Mouse (Mus musculus) gastrocnemius, adult 2 months (tissue): ENCODE results near the gene Il20ra. TPM values are rescaled to one million over a fixed set of nuclear protein-coding genes. Genes with fewer than 3 reads are reported as not detected.

Source experiments
- DNase-seq: peaks from one replicate; pipeline ENCODE4 v3.0.0; 2022
- H3K27ac ChIP-seq: fragments of 200-600 bp; 2 replicates; pipeline ENCODE4 v1.8.1; 2022; ENCODE audit warnings: mild to moderate bottlenecking
- H3K4me3 ChIP-seq: fragments of 200-600 bp; 2 replicates; pipeline ENCODE4 v1.8.1; 2022; ENCODE audit warnings: mild to moderate bottlenecking, moderate library complexity
- CTCF ChIP-seq: fragments of 200-600 bp; IDR thresholded peaks from 2 replicates; pipeline ENCODE4 v1.8.1; 2022; ENCODE audit warnings: antibody characterized with exemption, mild to moderate bottlenecking, moderate library complexity
- intact Hi-C: fragments of 180-260 bp; cut with DNase I; formaldehyde crosslinking; loops from one replicate; pipeline ENCODE4 v1.15.1; 2025
- long read RNA-seq, 2 experiments: library from polyadenylated mRNA; stranded (forward); transcript quantifications; one replicate each; pipeline ENCODE4 v2.0.0; 2021
- total RNA-seq, 2 experiments: library from RNA; stranded (reverse); gene quantifications; 2 replicates each; pipeline ENCODE4 v1.2.3; 2021

Gene Il20ra
- total RNA-seq, result not detected
- long read RNA-seq, experiment 1, result 0 reads
- long read RNA-seq, experiment 2, result 0 reads

GRCm38 (mm10) chr10:19712421-19712836 is at the start of gene Il20ra:
Gene Il20ra, plus strand, starts transcription at chr10:19712570.
- peak; percentile 53 for DNase-seq
- H3K27ac ChIP-seq, result no peak within 1 kb of the TSS
- TF ChIP-seq CTCF, result peak; percentile 47
- H3K4me3 ChIP-seq, result peak within 1 kb of the TSS; percentile 62
- intact Hi-C loops, result loop anchor here (5.0 kb wide), 1 partner anchor 180 kb away; no protein-coding TSS in a partner anchor

DNA sequence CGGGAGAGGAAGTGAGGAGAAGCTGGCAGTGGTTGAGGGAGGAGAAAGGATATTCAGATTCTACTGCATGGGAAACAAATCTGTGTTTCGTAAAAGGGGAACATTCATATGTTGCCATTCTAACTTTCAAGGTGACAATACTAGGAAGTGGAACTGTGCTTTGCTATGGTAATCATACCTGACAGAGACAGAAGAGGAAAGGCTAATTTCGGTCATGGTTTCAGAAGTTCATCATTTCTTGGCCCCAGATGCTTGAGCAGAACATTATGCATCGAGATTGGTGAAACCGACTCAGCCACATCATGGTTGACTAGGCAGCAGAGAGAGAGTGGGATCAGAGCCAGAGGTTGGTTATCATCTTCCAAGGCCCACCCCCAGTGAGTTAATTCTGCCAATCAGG is 43.4 kb upstream of the Il20ra start:
- no peak overlapping the region for H3K4me3 ChIP-seq
- intact Hi-C loops, result no loop called here
- DNase-seq, result no peak
- H3K27ac ChIP-seq, result no peak overlapping the region
- no peak for TF ChIP-seq CTCF

GRCm38 (mm10) chr10:19672015-19672414 is 40.4 kb upstream of the Il20ra start:
- no peak overlapping the region for H3K27ac ChIP-seq
- TF ChIP-seq CTCF, result no peak
- intact Hi-C loops, result no loop called here
- no peak overlapping the region for H3K4me3 ChIP-seq
- no peak for DNase-seq

DNA sequence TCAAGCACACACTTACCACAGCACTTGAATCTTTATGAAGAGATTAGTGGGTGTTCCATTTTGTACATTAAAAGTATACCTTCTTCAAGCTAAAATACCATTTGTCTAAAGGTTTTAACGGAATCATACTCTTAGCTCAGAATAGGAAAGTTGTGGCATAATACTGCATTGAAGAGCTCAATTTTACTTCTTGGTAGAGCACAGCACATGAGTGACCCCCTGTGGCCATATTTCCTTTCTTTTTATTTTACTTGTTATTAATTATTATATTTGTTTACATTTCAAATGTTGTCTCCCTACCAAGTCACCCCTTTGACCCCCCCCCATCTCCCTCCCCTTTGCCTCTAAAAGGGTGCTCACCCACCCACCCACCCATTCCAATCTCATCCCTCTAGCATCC is 39.2 kb upstream of the Il20ra start:
- Histone ChIP-seq H3K27ac (no peak overlapping the region), H3K4me3 (no peak overlapping the region)
- peak; percentile 55 for TF ChIP-seq CTCF
- no peak for DNase-seq
- intact Hi-C loops, result no loop called here

DNA sequence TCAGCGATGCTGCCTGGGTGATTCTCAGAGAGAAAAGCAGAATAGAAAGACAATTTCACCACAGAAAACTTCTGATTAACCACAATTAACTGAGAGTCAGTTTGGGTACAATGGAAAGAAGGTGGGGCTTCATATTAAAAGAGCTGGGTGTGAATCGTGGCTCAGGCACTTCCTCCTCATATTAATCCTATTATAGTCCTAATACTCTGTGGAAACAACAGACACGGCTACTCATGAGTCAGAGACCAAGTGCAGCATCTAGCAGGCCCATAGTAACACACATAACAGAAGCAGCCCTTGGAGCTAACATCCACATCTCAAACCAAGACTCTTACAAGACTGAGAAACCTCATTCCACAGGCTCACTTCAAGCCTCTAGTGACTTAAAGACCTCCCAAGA is 24.7 kb upstream of the Il20ra start:
- H3K27ac ChIP-seq, result no peak overlapping the region
- intact Hi-C loops, result no loop called here
- no peak for TF ChIP-seq CTCF

DNA sequence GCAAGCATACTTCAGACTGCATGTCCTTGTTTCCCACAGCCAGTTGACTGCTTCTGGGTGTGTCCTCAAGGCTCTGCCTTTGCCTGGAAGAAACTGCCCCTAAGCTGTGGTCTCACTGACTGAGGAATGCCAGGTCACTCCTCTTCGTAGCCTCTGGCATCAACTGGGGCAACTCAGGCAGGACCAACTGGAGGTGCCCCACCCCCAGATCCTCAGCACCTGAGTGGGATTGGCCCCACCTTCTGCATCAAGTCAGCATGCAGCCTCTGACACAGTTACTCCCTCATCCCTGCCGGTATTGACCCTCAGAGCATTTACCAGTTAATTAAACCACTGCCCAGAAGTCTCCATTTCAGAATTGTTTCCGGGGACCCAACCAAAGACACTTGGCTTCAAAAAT is 21.1 kb upstream of the Il20ra start:
- DNase-seq, result no peak
- no peak for TF ChIP-seq CTCF
- intact Hi-C loops, result loop anchor here (5.0 to 10.0 kb wide), 2 partner anchors 199 to 446 kb away; no protein-coding TSS in a partner anchor
- H3K4me3 ChIP-seq, result no peak overlapping the region
- H3K27ac ChIP-seq, result no peak overlapping the region

More for the DNA sequence above, 24.7 kb upstream of the Il20ra start:
- DNase-seq, result no peak
- no peak overlapping the region for H3K4me3 ChIP-seq

DNA sequence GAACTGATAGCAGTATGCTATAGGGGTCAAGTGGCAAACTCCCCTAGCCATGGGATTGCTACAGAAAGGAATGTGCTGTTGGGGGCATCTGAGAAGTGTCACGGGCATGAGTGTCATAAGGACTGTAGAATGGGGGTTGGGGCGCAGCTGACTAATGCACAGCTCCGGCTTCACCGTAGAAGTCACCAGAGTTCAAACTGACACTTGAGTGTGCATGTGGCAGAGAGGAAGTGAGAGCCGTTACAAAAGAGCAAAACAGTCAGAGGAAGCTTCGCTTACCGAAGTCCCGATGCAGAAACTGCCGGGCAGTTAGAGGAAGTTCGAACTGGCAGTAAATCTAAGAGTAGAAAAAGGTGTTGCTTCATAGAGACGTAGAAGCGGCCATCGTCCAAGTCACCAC is 20.6 kb upstream of the Il20ra start:
- DNase-seq, result peak; percentile 19
- Histone ChIP-seq H3K4me3 (no peak overlapping the region), H3K27ac (no peak overlapping the region)
- TF ChIP-seq CTCF, result no peak
- intact Hi-C loops, result loop anchor here (5.0 to 10.0 kb wide), 2 partner anchors 199 to 447 kb away; no protein-coding TSS in a partner anchor

DNA sequence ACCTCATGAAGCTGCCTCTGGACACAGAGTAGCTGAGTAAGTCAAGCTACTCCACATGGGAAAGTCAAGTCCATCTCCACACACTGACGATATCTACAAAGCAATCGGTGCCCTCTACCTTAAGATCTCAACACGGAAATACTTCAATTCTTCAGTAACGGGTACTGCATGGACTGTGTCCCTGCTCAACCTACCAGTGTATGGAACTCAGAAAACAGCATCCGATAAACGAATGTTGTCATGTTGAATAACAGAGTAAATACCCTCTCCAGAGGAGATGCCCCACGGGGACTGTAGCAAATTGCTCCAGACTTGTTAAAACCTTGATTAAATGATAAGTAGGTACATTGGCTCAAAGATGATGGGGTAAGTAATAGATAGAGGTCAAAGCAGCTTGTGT is 20.0 kb upstream of the Il20ra start:
- no peak for DNase-seq
- intact Hi-C loops, result loop anchor here (5.0 to 10.0 kb wide), 2 partner anchors 200 to 448 kb away; no protein-coding TSS in a partner anchor
- TF ChIP-seq CTCF, result no peak
- Histone ChIP-seq H3K27ac (0 out of 2 replicates have a peak overlapping the region, but pooled peaks have one; percentile 13), H3K4me3 (no peak overlapping the region)

DNA sequence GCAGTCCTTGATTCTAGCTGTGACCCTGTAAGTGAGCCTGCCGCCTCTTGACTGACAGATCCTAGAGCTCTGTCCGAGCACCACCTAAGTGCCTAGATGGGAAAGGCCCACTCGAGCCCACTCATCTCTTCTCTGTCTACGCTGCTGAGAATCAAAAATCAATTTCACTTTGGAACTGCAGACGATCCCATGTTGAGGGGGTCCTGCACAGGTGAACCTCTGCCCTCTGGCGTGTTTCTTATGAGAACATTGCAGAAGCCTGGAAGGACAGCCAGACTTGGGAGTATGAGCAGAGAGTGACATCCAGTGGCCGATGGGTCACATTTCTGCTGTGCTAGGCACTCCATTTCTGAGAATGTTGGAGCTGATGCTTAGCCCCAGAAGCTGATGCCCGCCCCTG is 19.4 kb upstream of the Il20ra start:
- Histone ChIP-seq H3K4me3 (no peak overlapping the region), H3K27ac (no peak overlapping the region)
- DNase-seq, result peak; percentile 36
- TF ChIP-seq CTCF, result peak; percentile 63
- intact Hi-C loops, result loop anchor here (5.0 to 10.0 kb wide), 2 partner anchors 201 to 448 kb away; no protein-coding TSS in a partner anchor

- intact Hi-C loops, result loop anchor here (5.0 to 10.0 kb wide), 2 partner anchors 201 to 449 kb away; no protein-coding TSS in a partner anchor
- no peak overlapping the region for H3K27ac ChIP-seq
- peak; percentile 53 for TF ChIP-seq CTCF
- H3K4me3 ChIP-seq, result no peak overlapping the region
- DNase-seq, result peak; percentile 20
Measured at GRCm38 (mm10) chr10:19693629-19694028, 18.7 kb upstream of the Il20ra start.

DNA sequence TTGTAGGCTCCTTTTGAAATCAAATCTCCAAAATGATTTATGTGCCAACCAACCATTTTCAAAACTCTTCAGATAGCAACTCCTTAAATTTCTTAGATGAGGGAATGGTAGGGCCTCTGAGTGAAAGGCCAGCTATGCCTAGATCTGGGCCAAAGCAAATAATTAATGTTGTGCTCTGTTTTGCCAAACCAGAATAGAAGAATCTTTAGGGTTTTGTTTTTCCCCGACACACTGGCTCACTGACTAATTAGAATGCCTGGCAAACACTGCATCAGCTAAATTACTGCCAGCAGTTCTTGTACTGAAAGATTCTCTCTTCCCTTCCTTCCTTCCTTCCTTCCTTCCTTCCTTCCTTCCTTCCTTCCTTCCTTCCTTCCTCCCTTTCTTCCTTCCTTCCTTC is 13.0 kb upstream of the Il20ra start:
- intact Hi-C loops, result loop anchor here (10.0 kb wide), 1 partner anchor 455 kb away; no protein-coding TSS in a partner anchor
- DNase-seq, result no peak
- Histone ChIP-seq H3K4me3 (no peak overlapping the region), H3K27ac (no peak overlapping the region)
- TF ChIP-seq CTCF, result no peak

GRCm38 (mm10) chr10:19704445-19704844 is 7.9 kb upstream of the Il20ra start:
- no peak for DNase-seq
- no peak overlapping the region for H3K27ac ChIP-seq
- no peak overlapping the region for H3K4me3 ChIP-seq
- intact Hi-C loops, result no loop called here
- TF ChIP-seq CTCF, result no peak

DNA sequence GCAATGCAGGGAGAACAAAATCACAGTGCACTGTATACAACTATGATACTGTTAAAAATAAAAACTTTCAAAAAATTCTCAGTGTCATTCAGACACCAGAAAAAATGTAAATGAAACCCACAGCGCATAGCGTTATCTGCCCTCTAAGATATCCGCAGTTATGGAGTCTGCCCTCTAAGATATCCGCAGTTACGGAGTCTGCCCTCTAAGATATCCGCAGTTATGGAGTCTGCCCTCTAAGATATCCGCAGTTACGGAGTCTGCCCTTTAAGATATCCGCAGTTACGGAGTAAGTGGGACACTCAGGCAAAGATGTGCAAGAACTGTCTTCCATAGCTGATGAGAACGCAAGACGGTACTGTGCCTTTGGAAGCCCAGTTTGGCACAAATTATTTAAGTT is 4.6 kb upstream of the Il20ra start:
- intact Hi-C loops, result loop anchor here (2.0 kb wide), 1 partner anchor 417 kb away; no protein-coding TSS in a partner anchor
- no peak for DNase-seq
- no peak for TF ChIP-seq CTCF

More for the DNA sequence above, 4.6 kb upstream of the Il20ra start:
- H3K4me3 ChIP-seq, result no peak overlapping the region
- no peak overlapping the region for H3K27ac ChIP-seq
